Mouse (Mus musculus): ENCODE data around the gene Soat2.

- TF ChIP-seq POLR2A (IDR thresholded peaks at IDR 0.05; ENCODE audit: borderline replicate concordance, insufficient read depth, low read length) (no peak), CTCF (IDR thresholded peaks at IDR 0.05; ENCODE audit: borderline replicate concordance, insufficient read depth, low read depth, low read length) (no peak)
Observed at GRCm38 (mm10) chr15:102192271-102192812, 42.0 kb downstream of the Soat2 start.

Data from cerebellum, adult 2 months (tissue).